Mouse (Mus musculus) intestine, embryonic 14.5 days (tissue): ENCODE results near the gene Gm11627. TPM values are rescaled to one million over a fixed set of nuclear protein-coding genes. Genes with fewer than 3 reads are reported as not detected.
"Not testable (repeated sequence)": the region's sequence is repeated elsewhere in the genome, so short reads cannot be mapped to it uniquely, and the experiment has no call there.

Source experiments
- ATAC-seq: fragments of 200-750 bp; cut with Nextera tagmentation; replicated peaks from 2 replicates; pipeline ENCODE4 v1.8.0; 2017; ENCODE audit warnings: low read depth, moderate number of reproducible peaks, moderate TSS enrichment, moderate library complexity; ENCODE audit not compliant: low FRiP score, low TSS enrichment
- DNase-seq: peaks from one replicate; pipeline ENCODE4 v3.0.0-alpha.2; 2018; ENCODE audit warnings: low spot score
- H3K27ac ChIP-seq: fragments of 300-500 bp; sonication (generic); 2 replicates; pipeline ENCODE4 v1.5.1; 2014; ENCODE audit warnings: low read depth, mild to moderate bottlenecking, control low read depth
- H3K27me3 ChIP-seq: fragments of 300-500 bp; sonication (generic); replicated peaks from 2 replicates; pipeline ENCODE4 v1.6.1; 2014; ENCODE audit warnings: low read length, control low read depth; ENCODE audit not compliant: control insufficient read depth, insufficient read depth
- H3K36me3 ChIP-seq: fragments of 300-500 bp; sonication (generic); 2 replicates; pipeline ENCODE4 v1.6.1; 2014; ENCODE audit warnings: low read length, control low read depth; ENCODE audit not compliant: control insufficient read depth, insufficient read depth
- H3K4me1 ChIP-seq: fragments of 300-500 bp; sonication (generic); replicated peaks from 2 replicates; pipeline ENCODE4 v1.6.1; 2014; ENCODE audit warnings: low read length, control low read depth, mixed read lengths; ENCODE audit not compliant: control insufficient read depth, insufficient read depth
- H3K4me2 ChIP-seq: fragments of 300-500 bp; sonication (generic); 2 replicates; pipeline ENCODE4 v1.6.1; 2014; ENCODE audit warnings: low read length
- H3K4me3 ChIP-seq: fragments of 300-500 bp; sonication (generic); 2 replicates; pipeline ENCODE4 v1.5.1; 2014; ENCODE audit warnings: low read depth, low read length, control low read depth, mixed read lengths
- H3K9ac ChIP-seq: fragments of 300-500 bp; sonication (generic); 2 replicates; pipeline ENCODE4 v1.6.1; 2014; ENCODE audit warnings: mild to moderate bottlenecking, low read length
- H3K9me3 ChIP-seq: fragments of 300-500 bp; sonication (generic); 2 replicates; pipeline ENCODE4 v1.6.1; 2016; ENCODE audit warnings: low read length, control low read depth; ENCODE audit not compliant: control insufficient read depth
- WGBS: fragments of 180-500 bp; shearing (Covaris S2); extraction: QIAGEN DNeasy Blood & Tissue Kit; methylation state at CpG from one replicate; pipeline ENCODE4 v1.1.7; 2014; 5-methylcytosine and 5-hydroxymethylcytosine counted together
- polyA plus RNA-seq: library from polyadenylated mRNA; unstranded; fragments of >200 nt; fragmentation: Nextera tagmentation; extraction: Ambion mirVana; gene quantifications from 2 replicates; pipeline ENCODE4 v1.2.1, GENCODE M21; 2014

Gene Gm11627
- polyA plus RNA-seq, 1 experiment from 2014 or later = 15.7 TPM

GRCm38 (mm10) chr11:102610675-102611316, 31.5 kb upstream of the Gm11627 start:
- ATAC-seq (no peak), DNase-seq (no peak)
- Histone ChIP-seq H3K9ac (no peak overlapping the region), H3K4me3 (no peak overlapping the region), H3K4me2 (no peak overlapping the region), H3K9me3 (no peaks in the 10 kb centered on the region), H3K27ac (peak overlapping the region; percentile 54; the same call in 1 of the 2 replicates), H3K36me3 (no peaks in the 10 kb centered on the region; the same call in 1 of the 2 replicates), H3K4me1 (peaks cover 33% of the 10 kb centered on the region), H3K27me3 (no peaks in the 10 kb centered on the region)
- 22% methylated on average over 9 of the region's 9 CpGs for WGBS

- no peak overlapping the region for H3K9ac ChIP-seq
- peak overlapping the region; percentile 54; the same call in 1 of the 2 replicates for H3K27ac ChIP-seq
- H3K4me2 ChIP-seq = no peak overlapping the region
Observed at GRCm38 (mm10) chr11:102610260-102610659, 31.0 kb upstream of the Gm11627 start.

GRCm38 (mm10) chr11:102609483-102609882, 30.2 kb upstream of the Gm11627 start:
- H3K9me3 ChIP-seq = no peaks in the 10 kb centered on the region
- no peak overlapping the region for H3K27ac ChIP-seq
- H3K4me3 ChIP-seq = no peak overlapping the region
- no peak overlapping the region for H3K4me2 ChIP-seq
- no peaks in the 10 kb centered on the region for H3K27me3 ChIP-seq
- H3K9ac ChIP-seq = no peak overlapping the region
- no peak for ATAC-seq
- no peak for DNase-seq
- WGBS = 54% methylated on average over 8 of the region's 8 CpGs
- H3K36me3 ChIP-seq = no peaks in the 10 kb centered on the region; the same call in 1 of the 2 replicates
- H3K4me1 ChIP-seq = peaks cover 33% of the 10 kb centered on the region

More at GRCm38 (mm10) chr11:102610260-102610659, 31.0 kb upstream of the Gm11627 start:
- 39% methylated on average over 4 of the region's 4 CpGs for whole genome bisulfite sequencing
- no peaks in the 10 kb centered on the region; the same call in 1 of the 2 replicates for H3K36me3 ChIP-seq
- no peaks in the 10 kb centered on the region for H3K9me3 ChIP-seq
- DNase-seq (no peak), ATAC-seq (no peak)
- peaks cover 33% of the 10 kb centered on the region for H3K4me1 ChIP-seq
- H3K27me3 ChIP-seq = no peaks in the 10 kb centered on the region
- H3K4me3 ChIP-seq = no peak overlapping the region

GRCm38 (mm10) chr11:102608691-102609090, 29.4 kb upstream of the Gm11627 start:
- peaks cover 33% of the 10 kb centered on the region for H3K4me1 ChIP-seq
- DNase-seq (no peak), ATAC-seq (no peak)
- H3K36me3 ChIP-seq = no peaks in the 10 kb centered on the region; the same call in 1 of the 2 replicates
- peak overlapping the region; percentile 90; the same call in 1 of the 2 replicates for H3K4me3 ChIP-seq
- H3K27ac ChIP-seq = no peak overlapping the region
- no peaks in the 10 kb centered on the region for H3K9me3 ChIP-seq
- H3K9ac ChIP-seq = no peak overlapping the region
- no peaks in the 10 kb centered on the region for H3K27me3 ChIP-seq
- 30% methylated on average over 4 of the region's 4 CpGs for WGBS
- peak overlapping the region; percentile 76 for H3K4me2 ChIP-seq

GRCm38 (mm10) chr11:102607686-102608548, 28.7 kb upstream of the Gm11627 start:
- 21% methylated on average over 10 of the region's 10 CpGs for WGBS
- peak overlapping the region; percentile 91 for H3K9ac ChIP-seq
- H3K4me1 ChIP-seq = peaks cover 34% of the 10 kb centered on the region
- ATAC-seq = no peak
- H3K27ac ChIP-seq = no peak overlapping the region; the same call in 1 of the 2 replicates
- H3K9me3 ChIP-seq = no peaks in the 10 kb centered on the region
- peak overlapping the region; percentile 90 for H3K4me3 ChIP-seq
- H3K4me2 ChIP-seq = peak overlapping the region; percentile 76
- DNase-seq = peak; percentile 60
- H3K27me3 ChIP-seq = no peaks in the 10 kb centered on the region
- H3K36me3 ChIP-seq = no peaks in the 10 kb centered on the region; the same call in 1 of the 2 replicates

GRCm38 (mm10) chr11:102607201-102607600, 27.9 kb upstream of the Gm11627 start:
- not testable (repeated sequence) for DNase-seq
- peak overlapping the region; percentile 91 for H3K9ac ChIP-seq
- H3K4me1 ChIP-seq = peaks cover 40% of the 10 kb centered on the region

GRCm38 (mm10) chr11:102606751-102607171, 27.5 kb upstream of the Gm11627 start:
- WGBS = 6% methylated on average over 12 of the region's 12 CpGs
- Histone ChIP-seq H3K27ac (peak overlapping the region; percentile 98), H3K4me1 (peaks cover 40% of the 10 kb centered on the region), H3K9ac (peak overlapping the region; percentile 91), H3K36me3 (no peaks in the 10 kb centered on the region; the same call in 1 of the 2 replicates), H3K27me3 (no peaks in the 10 kb centered on the region), H3K9me3 (no peaks in the 10 kb centered on the region), H3K4me2 (peak overlapping the region; percentile 76), H3K4me3 (peak overlapping the region; percentile 90)
- ATAC-seq = no peak
- peak; percentile 70 for DNase-seq

More at GRCm38 (mm10) chr11:102607201-102607600, 27.9 kb upstream of the Gm11627 start:
- Histone ChIP-seq H3K4me3 (peak overlapping the region; percentile 90), H3K4me2 (peak overlapping the region; percentile 76), H3K27ac (peak overlapping the region; percentile 98)
- H3K9me3 ChIP-seq, ATAC-seq, H3K36me3 ChIP-seq, H3K27me3 ChIP-seq: not testable (repeated sequence)
- WGBS = 2% methylated on average over 12 of the region's 12 CpGs

GRCm38 (mm10) chr11:102605553-102606416, 26.5 kb upstream of the Gm11627 start:
- Histone ChIP-seq H3K27ac (peak overlapping the region; percentile 98), H3K9me3 (no peaks in the 10 kb centered on the region), H3K4me1 (peaks cover 32% of the 10 kb centered on the region), H3K36me3 (no peaks in the 10 kb centered on the region; the same call in 1 of the 2 replicates), H3K27me3 (no peaks in the 10 kb centered on the region), H3K9ac (peak overlapping the region; percentile 91), H3K4me3 (peak overlapping the region; percentile 90), H3K4me2 (peak overlapping the region; percentile 76)
- ATAC-seq (no peak), DNase-seq (peak; percentile 83)
- 2% methylated on average over 62 of the region's 62 CpGs for WGBS
